Mouse (Mus musculus) gastrocnemius, postnatal 14 days (tissue): ENCODE measurements around the gene Itpr2. TPM values are rescaled to one million over a fixed set of nuclear protein-coding genes. Genes with fewer than 3 reads are reported as not detected.

Experiments used
- DNase-seq: peaks from one replicate; pipeline ENCODE4 v3.0.0; 2021; ENCODE audit warnings: mixed read lengths
- intact Hi-C: fragments of 180-260 bp; cut with DNase I; formaldehyde crosslinking; loops from one replicate; pipeline ENCODE4 v1.15.1; 2025; ENCODE audit warnings: low total_unique reads
- total RNA-seq, 2 experiments: library from RNA; stranded (reverse); gene quantifications; 2 replicates each; pipeline ENCODE4 v1.2.3; 2021

The Itpr2 gene
- total RNA-seq, 2 experiments from 2014 or later = 9.1 to 14.6 TPM

GRCm38 (mm10) chr6:146288266-146288665, 213.8 kb downstream of the Itpr2 start:
- intact Hi-C loops = no loop called here
- no peak for DNase-seq

- DNase-seq = no peak
- intact Hi-C loops = no loop called here
Measured at GRCm38 (mm10) chr6:146284921-146285565, 217.0 kb downstream of the Itpr2 start.

GRCm38 (mm10) chr6:146283981-146284380, 218.0 kb downstream of the Itpr2 start:
- no peak for DNase-seq
- intact Hi-C loops = no loop called here

GRCm38 (mm10) chr6:146282061-146282659, 219.9 kb downstream of the Itpr2 start:
- no peak for DNase-seq
- intact Hi-C loops = no loop called here

- DNase-seq = peak; percentile 21
- intact Hi-C loops = no loop called here
Measured at GRCm38 (mm10) chr6:146281176-146281899, 220.7 kb downstream of the Itpr2 start.

GRCm38 (mm10) chr6:146273256-146273655, 228.8 kb downstream of the Itpr2 start:
- intact Hi-C loops = loop anchor here (5.0 kb wide), 1 partner anchor 441 kb away; no protein-coding TSS in a partner anchor
- no peak for DNase-seq

GRCm38 (mm10) chr6:146272253-146273036, 229.6 kb downstream of the Itpr2 start:
- DNase-seq = peak; percentile 31
- intact Hi-C loops = loop anchor here (5.0 kb wide), 1 partner anchor 440 kb away; no protein-coding TSS in a partner anchor

- peak; percentile 86 for DNase-seq
- intact Hi-C loops = loop anchor here (5.0 kb wide), 1 partner anchor 439 kb away; no protein-coding TSS in a partner anchor
Measured at GRCm38 (mm10) chr6:146270776-146271533, 231.1 kb downstream of the Itpr2 start.

- intact Hi-C loops = loop anchor here (5.0 kb wide), 1 partner anchor 438 kb away; no protein-coding TSS in a partner anchor
- peak; percentile 70 for DNase-seq
Measured at GRCm38 (mm10) chr6:146270162-146270561, 231.9 kb downstream of the Itpr2 start.

- DNase-seq = no peak
- intact Hi-C loops = loop anchor here (10.0 kb wide), 1 partner anchor 104 kb away; no protein-coding TSS in a partner anchor
Measured at GRCm38 (mm10) chr6:146269291-146269690, 232.7 kb downstream of the Itpr2 start.

- intact Hi-C loops = loop anchor here (10.0 kb wide), 1 partner anchor 96 kb away; no protein-coding TSS in a partner anchor
- no peak for DNase-seq
Measured at GRCm38 (mm10) chr6:146260674-146261376, 241.2 kb downstream of the Itpr2 start.

- no peak for DNase-seq
- intact Hi-C loops = no loop called here
Measured at GRCm38 (mm10) chr6:146258751-146259150, 243.3 kb downstream of the Itpr2 start.

- intact Hi-C loops = no loop called here
- no peak for DNase-seq
Measured at GRCm38 (mm10) chr6:146258261-146258660, 243.8 kb downstream of the Itpr2 start.

GRCm38 (mm10) chr6:146256947-146257670, 244.9 kb downstream of the Itpr2 start:
- no peak for DNase-seq
- intact Hi-C loops = no loop called here

- intact Hi-C loops = no loop called here
Measured at GRCm38 (mm10) chr6:146256401-146256800, 245.6 kb downstream of the Itpr2 start.

GRCm38 (mm10) chr6:146255656-146256055, 246.4 kb downstream of the Itpr2 start:
- intact Hi-C loops = no loop called here
- no peak for DNase-seq

More at GRCm38 (mm10) chr6:146256401-146256800, 245.6 kb downstream of the Itpr2 start:
- DNase-seq = no peak

GRCm38 (mm10) chr6:146254931-146255330, 247.1 kb downstream of the Itpr2 start:
- intact Hi-C loops = no loop called here
- DNase-seq = no peak
